Mouse (Mus musculus) CH12F3 (cell line): Measurements from ENCODE around the gene Grik3.

Experiments
- in situ Hi-C: fragments of 300-500 bp; cut with MboI; formaldehyde crosslinking; loops from 2 replicates; pipeline ENCODE4 v1.14.3; 2020; ENCODE audit warnings: low sequenced_read_pairs

Gene Grik3

GRCm38 (mm10) chr4:125491505-125492121, 1.1 kb downstream of the Grik3 start:
- in situ Hi-C loops = no loop called here

- in situ Hi-C loops = no loop called here
Measured at GRCm38 (mm10) chr4:125492122-125492505, 1.6 kb downstream of the Grik3 start.

- in situ Hi-C loops = no loop called here
Measured at GRCm38 (mm10) chr4:125492706-125493105, 2.2 kb downstream of the Grik3 start.

DNA sequence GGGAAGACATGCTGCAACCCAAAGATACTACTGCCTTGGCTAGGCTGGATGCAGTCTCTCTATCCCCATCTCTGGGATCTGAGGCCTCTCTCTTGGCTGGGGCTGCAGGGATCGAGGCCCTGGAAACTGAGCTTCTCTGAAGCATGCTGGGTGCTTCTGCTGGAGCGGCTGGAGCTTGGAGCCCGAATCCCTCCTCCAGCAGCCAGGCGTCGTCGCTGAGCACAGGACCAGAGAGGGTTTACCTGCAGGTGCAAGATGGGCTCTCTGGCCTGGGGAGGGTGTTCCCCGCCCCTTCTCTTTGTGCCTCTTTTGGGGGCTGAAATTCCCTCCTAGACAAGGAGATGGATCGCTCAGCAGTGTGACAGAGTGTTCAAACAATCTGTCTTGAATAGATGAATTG, 2.6 kb downstream of the Grik3 start:
- in situ Hi-C loops = no loop called here

GRCm38 (mm10) chr4:125495477-125495876, 5.0 kb downstream of the Grik3 start:
- in situ Hi-C loops = no loop called here

DNA sequence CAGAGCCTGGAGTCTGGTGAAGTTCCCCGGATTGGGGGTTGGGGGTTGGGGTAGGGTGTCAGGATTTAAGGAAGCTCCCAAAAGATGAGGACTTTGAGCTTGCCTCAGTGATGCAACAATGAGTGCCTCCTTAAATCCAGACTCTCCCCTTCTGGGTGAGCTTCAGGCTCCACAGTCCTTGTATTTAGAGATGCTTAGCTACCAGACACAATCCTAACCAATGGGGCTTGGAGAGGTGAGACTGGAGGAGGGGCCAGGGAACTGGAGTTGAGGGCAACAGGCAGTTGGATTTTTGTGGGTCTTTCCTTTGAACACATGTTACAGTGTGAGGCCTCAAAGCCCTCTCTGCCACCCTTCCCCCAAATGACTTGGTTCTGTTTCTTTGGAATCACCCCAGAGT, 6.5 kb downstream of the Grik3 start:
- in situ Hi-C loops = no loop called here

DNA sequence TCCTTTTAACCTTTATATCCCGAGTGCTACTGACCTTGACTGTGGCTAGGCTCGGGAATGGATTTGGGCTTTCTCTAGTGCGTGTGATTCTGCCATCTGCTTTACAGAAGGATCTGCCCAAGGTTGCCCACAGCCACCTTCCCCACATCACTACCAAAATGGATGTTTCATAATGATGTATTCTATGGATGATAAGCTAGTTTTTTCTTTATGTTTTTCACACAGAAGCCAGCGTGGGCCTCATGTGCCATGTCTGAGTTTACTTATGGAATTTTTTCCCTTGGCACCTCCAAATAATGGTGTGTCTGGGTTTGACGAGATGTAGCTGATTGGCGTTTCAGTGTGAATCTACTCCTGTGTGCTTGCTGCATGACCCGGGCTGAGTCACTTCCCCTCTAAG, 7.0 kb downstream of the Grik3 start:
- in situ Hi-C loops = no loop called here

DNA sequence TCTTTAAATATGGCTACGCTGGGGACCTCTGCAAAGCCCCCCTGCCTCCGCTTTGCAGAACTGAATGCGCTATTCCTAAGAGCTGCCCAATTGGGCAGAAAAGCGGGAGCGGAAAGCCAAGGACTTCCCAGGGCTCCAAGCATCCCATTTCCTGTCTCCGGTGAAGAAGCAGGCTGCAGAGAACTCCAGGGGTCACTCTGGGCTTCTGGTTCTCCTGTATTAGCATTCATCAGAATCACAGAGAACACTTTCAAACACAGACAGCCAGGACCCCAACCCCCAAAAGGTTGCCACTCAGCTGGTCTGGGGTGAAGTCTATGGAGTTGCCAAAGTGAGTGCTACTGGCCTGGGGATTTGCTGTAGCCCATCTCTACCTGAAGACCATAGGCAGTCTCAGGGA, 8.4 kb downstream of the Grik3 start:
- in situ Hi-C loops = no loop called here

GRCm38 (mm10) chr4:125502861-125503260, 12.4 kb downstream of the Grik3 start:
- in situ Hi-C loops = no loop called here

- in situ Hi-C loops = no loop called here
Measured at GRCm38 (mm10) chr4:125512434-125512833, 21.9 kb downstream of the Grik3 start.

- in situ Hi-C loops = no loop called here
Measured at GRCm38 (mm10) chr4:125515646-125516045, 25.1 kb downstream of the Grik3 start.

DNA sequence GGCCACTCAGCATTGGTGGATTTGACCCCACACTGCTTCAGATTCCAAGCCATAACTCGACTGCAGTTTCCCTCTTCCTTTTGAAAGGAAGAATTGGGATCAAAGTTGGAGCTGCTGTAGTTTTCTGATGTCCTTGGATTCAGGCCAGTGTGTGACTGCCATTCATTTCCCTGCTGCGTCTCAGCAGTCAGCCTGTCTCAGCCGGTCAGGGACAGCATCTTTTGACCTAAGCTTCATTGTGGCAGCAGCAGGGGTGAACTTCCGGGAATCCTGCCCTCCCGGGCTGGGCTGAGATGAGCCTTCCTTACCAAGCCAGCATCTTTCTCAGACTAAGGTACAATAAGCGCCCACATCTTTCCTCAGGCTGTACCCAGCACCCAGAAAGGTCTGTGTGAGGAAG, 26.1 kb downstream of the Grik3 start:
- in situ Hi-C loops = no loop called here

DNA sequence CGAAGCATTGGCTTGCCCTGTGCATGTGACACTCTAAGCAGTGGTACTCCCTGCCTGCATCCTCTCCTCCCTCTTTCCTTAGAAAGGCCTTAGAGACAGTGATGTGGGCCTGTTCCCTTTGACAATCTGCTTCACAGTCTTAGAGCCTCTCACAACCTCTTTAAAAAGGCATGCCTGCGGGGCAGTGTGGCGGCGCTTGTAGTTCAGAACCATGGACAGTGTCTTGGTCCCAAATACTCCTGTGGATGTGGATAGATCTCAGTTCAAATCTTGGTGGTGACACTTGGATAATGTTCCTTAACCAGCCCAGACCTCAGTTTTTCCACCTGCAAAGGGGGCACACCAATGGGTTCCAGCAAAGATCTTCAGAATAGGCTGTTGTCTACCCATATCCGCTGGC, 28.4 kb downstream of the Grik3 start:
- in situ Hi-C loops = no loop called here

DNA sequence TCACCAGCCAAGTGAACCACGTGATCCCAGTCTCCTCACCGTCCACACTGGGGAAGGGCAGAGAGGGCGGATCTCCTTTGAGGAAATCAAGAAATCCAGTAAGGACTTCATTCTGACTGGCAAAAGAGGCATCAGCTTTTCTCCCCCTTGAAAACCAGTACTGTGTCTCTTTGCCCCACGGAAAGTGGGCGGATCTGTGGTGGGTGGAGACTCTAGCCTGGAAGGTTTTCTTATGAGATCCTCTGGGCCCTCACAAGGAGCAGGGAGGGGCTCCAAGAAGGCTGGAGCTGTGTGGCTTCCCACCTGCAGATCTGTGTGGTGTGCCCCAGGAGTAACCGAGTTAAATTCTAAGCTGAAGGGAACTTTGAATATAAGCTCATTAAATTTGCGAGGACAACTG, 32.4 kb downstream of the Grik3 start:
- in situ Hi-C loops = no loop called here

DNA sequence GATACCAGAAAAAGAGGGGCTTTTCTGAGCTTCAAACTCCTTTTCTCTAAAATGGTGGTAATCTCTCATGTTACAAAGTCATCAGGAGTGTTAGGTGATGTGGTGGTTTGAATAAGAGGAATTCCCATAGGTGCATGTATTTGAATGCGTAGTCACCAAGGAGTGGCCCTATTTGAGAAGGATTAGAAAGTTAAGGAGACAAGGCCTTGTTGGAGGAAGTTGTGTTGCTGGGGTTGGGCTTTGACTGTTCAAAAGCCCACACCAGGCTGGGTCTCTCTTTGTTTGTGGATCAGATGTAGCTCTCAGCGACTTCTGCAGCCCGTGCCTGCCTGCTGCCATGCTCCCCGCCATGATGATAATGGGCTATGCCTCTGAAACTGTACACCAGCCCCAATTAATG, 34.8 kb downstream of the Grik3 start:
- in situ Hi-C loops = no loop called here

DNA sequence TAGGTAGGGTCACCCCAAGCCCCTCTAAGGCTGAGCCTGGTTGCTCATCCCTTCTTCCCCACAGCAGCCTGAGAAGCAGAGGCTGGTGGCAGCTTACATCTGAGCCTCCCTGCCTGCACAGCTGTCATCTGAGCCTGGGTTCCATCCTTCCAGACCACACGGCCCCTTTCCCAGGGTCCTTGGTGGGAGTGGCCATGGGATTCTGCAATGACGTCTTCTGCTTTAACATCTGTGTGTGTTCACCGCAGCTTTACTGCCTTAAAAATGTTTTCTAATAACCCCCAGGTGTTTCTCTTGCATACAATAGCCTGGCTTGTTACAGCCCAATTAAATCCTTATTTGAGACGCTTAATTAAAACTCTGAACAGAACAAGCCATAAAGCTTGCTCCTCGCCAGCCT, 35.9 kb downstream of the Grik3 start:
- in situ Hi-C loops = no loop called here

DNA sequence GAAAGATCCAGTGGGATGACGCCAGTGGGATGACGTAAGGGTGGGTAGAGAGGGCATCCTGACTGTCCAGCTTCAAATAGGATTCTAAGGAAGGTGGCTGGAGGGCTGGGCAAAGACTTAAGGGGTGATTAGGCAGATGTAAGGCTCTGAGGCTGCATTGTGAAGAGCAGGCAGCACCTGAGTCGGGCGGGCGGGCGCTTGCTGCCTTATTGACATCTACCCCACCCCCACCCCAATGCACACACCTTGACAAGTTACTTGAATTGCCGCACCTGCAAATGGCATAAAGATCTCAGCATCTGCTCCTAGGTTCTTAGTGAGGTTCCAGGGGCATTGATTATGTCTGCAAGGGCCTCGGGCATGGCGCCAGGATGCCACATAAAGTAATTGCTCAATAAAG, 43.5 kb downstream of the Grik3 start:
- in situ Hi-C loops = no loop called here

GRCm38 (mm10) chr4:125534449-125534848, 43.9 kb downstream of the Grik3 start:
- in situ Hi-C loops = no loop called here

- in situ Hi-C loops = no loop called here
Measured at GRCm38 (mm10) chr4:125534991-125535401, 44.5 kb downstream of the Grik3 start.

DNA sequence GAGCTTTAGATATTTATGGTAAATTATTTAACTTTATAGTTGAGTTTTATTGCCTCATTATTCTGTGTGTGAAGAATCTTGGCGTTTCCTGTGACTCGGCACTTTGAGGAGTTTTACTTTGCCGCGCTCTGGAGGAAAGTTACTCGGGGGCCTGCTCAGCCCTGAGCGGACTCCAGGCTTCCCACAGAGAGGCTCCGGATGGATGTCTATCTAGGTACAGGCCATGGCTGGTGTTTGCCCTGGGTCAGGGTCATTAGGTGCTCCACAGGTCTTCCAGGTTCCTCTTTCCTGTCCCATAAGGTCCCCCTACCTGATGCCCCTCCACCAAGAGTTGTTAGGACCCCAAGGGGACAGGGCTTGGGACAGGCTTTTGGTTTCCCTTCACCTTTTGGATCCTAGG, 45.0 kb downstream of the Grik3 start:
- in situ Hi-C loops = no loop called here

- in situ Hi-C loops = no loop called here
Measured at GRCm38 (mm10) chr4:125535977-125536376, 45.5 kb downstream of the Grik3 start.

GRCm38 (mm10) chr4:125538301-125538965, 47.9 kb downstream of the Grik3 start:
- in situ Hi-C loops = no loop called here

DNA sequence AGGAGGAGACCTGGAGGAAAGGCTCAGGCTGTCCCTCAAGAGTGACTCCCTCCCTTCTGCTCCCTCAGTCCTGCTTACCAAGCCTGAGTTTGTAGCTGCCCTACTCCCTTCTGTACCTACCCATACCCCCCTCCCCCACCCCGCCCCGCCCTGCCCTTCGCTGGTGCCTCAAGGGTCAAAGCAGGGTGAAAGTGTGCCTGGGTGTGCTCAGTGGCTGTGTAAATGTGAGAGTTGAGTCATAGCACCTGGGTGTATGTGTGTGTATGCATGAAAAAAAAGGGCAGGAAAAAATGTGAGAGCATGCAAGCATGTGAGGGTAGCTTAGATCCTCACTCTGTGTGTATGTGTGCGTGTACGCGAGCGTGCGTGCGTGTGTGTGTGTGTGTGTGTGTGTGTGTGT, 49.1 kb downstream of the Grik3 start:
- in situ Hi-C loops = no loop called here
